Mouse (Mus musculus): ENCODE measurements around the gene Ywhag. TPM values are rescaled to one million over a fixed set of nuclear protein-coding genes. Genes with fewer than 3 reads are reported as not detected.

Ywhag gene
- polyA plus RNA-seq (2012; fragmentation: generic; extraction: Trizol): 227 TPM
- long read RNA-seq, experiment 1, transcript Ywhag-201 (2 exons, 3,520 nt): major isoform, 20 of 52 reads
- long read RNA-seq, experiment 1, partial matches to known transcripts: 27 of 52 reads
- long read RNA-seq, experiment 1, other reads (novel, unspliced or antisense): 1 of 52 reads
- long read RNA-seq, experiment 2, transcript Ywhag-201 (2 exons, 3,520 nt): major isoform, 665 of 743 reads
- long read RNA-seq, experiment 2, partial matches to known transcripts: 0 of 743 reads
- long read RNA-seq, experiment 2, other reads (novel, unspliced or antisense): 78 of 743 reads

GRCm38 (mm10) chr5:135934481-135935175, at the start of gene Ywhag:
Gene Ywhag, minus strand, starts transcription at chr5:135934616.
- no peaks in the 10 kb centered on the region for H3K27me3 ChIP-seq (ENCODE audit: control insufficient read depth, insufficient read depth, insufficient read length)

GRCm38 (mm10) chr5:135982398-135982797, 48.0 kb upstream of the Ywhag start:
- H3ac ChIP-seq (ENCODE audit: control insufficient read depth, insufficient read length, low read depth): no peak overlapping the region
- H3K4me3 ChIP-seq (ENCODE audit: insufficient read depth, poor library complexity, severe bottlenecking): no peak overlapping the region
- no peaks in the 10 kb centered on the region for H3K27me3 ChIP-seq (ENCODE audit: control insufficient read depth, insufficient read depth, insufficient read length)
- H3K79me2 ChIP-seq (ENCODE audit: control insufficient read depth, insufficient read depth): no peaks in the 10 kb centered on the region
- TF ChIP-seq CTCF (IDR thresholded peaks at IDR 0.05; ENCODE audit: control insufficient read depth, insufficient read depth, insufficient read length) (peak; percentile 77), MYOG (IDR thresholded peaks at IDR 0.05; ENCODE audit: control insufficient read depth, extremely low read depth, insufficient read length) (no peak)
- no peaks in the 10 kb centered on the region for H3K36me3 ChIP-seq (ENCODE audit: control insufficient read depth, insufficient read depth)
- H3K79me3 ChIP-seq (ENCODE audit: low read depth): no peaks in the 10 kb centered on the region

More at GRCm38 (mm10) chr5:135934481-135935175, at the start of gene Ywhag:
- H3ac ChIP-seq (ENCODE audit: control insufficient read depth, insufficient read length, low read depth): peak within 1 kb of the TSS; percentile 82
- H3K36me3 ChIP-seq (ENCODE audit: control insufficient read depth, insufficient read depth): peaks cover 30% of the 10 kb centered on the region
- H3K4me3 ChIP-seq (ENCODE audit: insufficient read depth, poor library complexity, severe bottlenecking): peak within 1 kb of the TSS; percentile 94
- peaks cover 48% of the 10 kb centered on the region for H3K79me2 ChIP-seq (ENCODE audit: control insufficient read depth, insufficient read depth)
- H3K79me3 ChIP-seq (ENCODE audit: low read depth): peaks cover 46% of the 10 kb centered on the region
- TF ChIP-seq CEBPB (IDR thresholded peaks at IDR 0.05; ENCODE audit: low read depth) (no peak), MYOD1 (IDR thresholded peaks at IDR 0.05; ENCODE audit: control insufficient read depth, insufficient read length, low read depth) (no peak), MYOG (IDR thresholded peaks at IDR 0.05; ENCODE audit: control insufficient read depth, extremely low read depth, insufficient read length) (no peak), CTCF (IDR thresholded peaks at IDR 0.05; ENCODE audit: control insufficient read depth, insufficient read depth, insufficient read length) (peak; percentile 68), FOSL1 (IDR thresholded peaks at IDR 0.05; ENCODE audit: insufficient read depth, low read length, poor library complexity, severe bottlenecking) (no peak), USF1 (IDR thresholded peaks at IDR 0.05; ENCODE audit: low read depth) (peak; percentile 61), MAX (IDR thresholded peaks at IDR 0.05) (peak; percentile 78)

GRCm38 (mm10) chr5:135979904-135980303, 45.5 kb upstream of the Ywhag start, which contains the start of gene Zp3:
Gene Zp3, plus strand, starts transcription at chr5:135980099.
- no peak for TF ChIP-seq MYOD1 (IDR thresholded peaks at IDR 0.05; ENCODE audit: control insufficient read depth, insufficient read length, low read depth)
- TF ChIP-seq CTCF (IDR thresholded peaks at IDR 0.05; ENCODE audit: control insufficient read depth, insufficient read depth, insufficient read length): no peak
- no peak for TF ChIP-seq FOSL1 (IDR thresholded peaks at IDR 0.05; ENCODE audit: insufficient read depth, low read length, poor library complexity, severe bottlenecking)
- TF ChIP-seq MAX (IDR thresholded peaks at IDR 0.05): no peak
- TF ChIP-seq MYOG (IDR thresholded peaks at IDR 0.05; ENCODE audit: control insufficient read depth, extremely low read depth, insufficient read length): no peak
- TF ChIP-seq CEBPB (IDR thresholded peaks at IDR 0.05; ENCODE audit: low read depth): no peak
- H3K79me3 ChIP-seq (ENCODE audit: low read depth): no peaks in the 10 kb centered on the region
- H3K79me2 ChIP-seq (ENCODE audit: control insufficient read depth, insufficient read depth): no peaks in the 10 kb centered on the region
- no peak within 1 kb of the TSS for H3K4me3 ChIP-seq (ENCODE audit: insufficient read depth, poor library complexity, severe bottlenecking)
- H3ac ChIP-seq (ENCODE audit: control insufficient read depth, insufficient read length, low read depth): no peak within 1 kb of the TSS
- no peaks in the 10 kb centered on the region for H3K36me3 ChIP-seq (ENCODE audit: control insufficient read depth, insufficient read depth)
- H3K27me3 ChIP-seq (ENCODE audit: control insufficient read depth, insufficient read depth, insufficient read length): no peaks in the 10 kb centered on the region

GRCm38 (mm10) chr5:135979381-135979780, 45.0 kb upstream of the Ywhag start:
- no peaks in the 10 kb centered on the region for H3K36me3 ChIP-seq (ENCODE audit: control insufficient read depth, insufficient read depth)
- no peak overlapping the region for H3K4me3 ChIP-seq (ENCODE audit: insufficient read depth, poor library complexity, severe bottlenecking)
- H3K27me3 ChIP-seq (ENCODE audit: control insufficient read depth, insufficient read depth, insufficient read length): no peaks in the 10 kb centered on the region
- no peak overlapping the region for H3ac ChIP-seq (ENCODE audit: control insufficient read depth, insufficient read length, low read depth)
- no peaks in the 10 kb centered on the region for H3K79me2 ChIP-seq (ENCODE audit: control insufficient read depth, insufficient read depth)
- TF ChIP-seq FOSL1 (IDR thresholded peaks at IDR 0.05; ENCODE audit: insufficient read depth, low read length, poor library complexity, severe bottlenecking) (no peak), USF1 (IDR thresholded peaks at IDR 0.05; ENCODE audit: low read depth) (no peak), MAX (IDR thresholded peaks at IDR 0.05) (no peak), CTCF (IDR thresholded peaks at IDR 0.05; ENCODE audit: control insufficient read depth, insufficient read depth, insufficient read length) (no peak), CEBPB (IDR thresholded peaks at IDR 0.05; ENCODE audit: low read depth) (no peak), MYOD1 (IDR thresholded peaks at IDR 0.05; ENCODE audit: control insufficient read depth, insufficient read length, low read depth) (no peak), MYOG (IDR thresholded peaks at IDR 0.05; ENCODE audit: control insufficient read depth, extremely low read depth, insufficient read length) (no peak)
- no peaks in the 10 kb centered on the region for H3K79me3 ChIP-seq (ENCODE audit: low read depth)

GRCm38 (mm10) chr5:135975893-135976668, 41.7 kb upstream of the Ywhag start:
- H3K79me2 ChIP-seq (ENCODE audit: control insufficient read depth, insufficient read depth): no peaks in the 10 kb centered on the region
- H3K27me3 ChIP-seq (ENCODE audit: control insufficient read depth, insufficient read depth, insufficient read length): no peaks in the 10 kb centered on the region
- no peaks in the 10 kb centered on the region for H3K79me3 ChIP-seq (ENCODE audit: low read depth)
- H3ac ChIP-seq (ENCODE audit: control insufficient read depth, insufficient read length, low read depth): no peak overlapping the region
- no peaks in the 10 kb centered on the region for H3K36me3 ChIP-seq (ENCODE audit: control insufficient read depth, insufficient read depth)
- H3K4me3 ChIP-seq (ENCODE audit: insufficient read depth, poor library complexity, severe bottlenecking): no peak overlapping the region
- TF ChIP-seq FOSL1 (IDR thresholded peaks at IDR 0.05; ENCODE audit: insufficient read depth, low read length, poor library complexity, severe bottlenecking): no peak
- TF ChIP-seq CTCF (IDR thresholded peaks at IDR 0.05; ENCODE audit: control insufficient read depth, insufficient read depth, insufficient read length): no peak
- no peak for TF ChIP-seq MYOG (IDR thresholded peaks at IDR 0.05; ENCODE audit: control insufficient read depth, extremely low read depth, insufficient read length)
- TF ChIP-seq CEBPB (IDR thresholded peaks at IDR 0.05; ENCODE audit: low read depth): no peak
- no peak for TF ChIP-seq MYOD1 (IDR thresholded peaks at IDR 0.05; ENCODE audit: control insufficient read depth, insufficient read length, low read depth)

Measured in C2C12 (cell line).